Mouse (Mus musculus): ENCODE data around the gene Tnfrsf14.

- TF ChIP-seq CTCF (IDR thresholded peaks at IDR 0.05; ENCODE audit: low read depth, low read length) (no peak), POLR2A (IDR thresholded peaks at IDR 0.05; ENCODE audit: borderline replicate concordance, low read depth, low read length) (no peak)
Measured at GRCm38 (mm10) chr4:154914707-154915106, 13.7 kb downstream of the Tnfrsf14 start.

Measured in bone marrow macrophage, adult 2 months (primary cell).